Mouse (Mus musculus): ENCODE data around the gene Rbfox3. TPM values are rescaled to one million over a fixed set of nuclear protein-coding genes. Genes with fewer than 3 reads are reported as not detected.

The Rbfox3 gene
- total RNA-seq, 2 experiments from 2014 or later, result 276 to 303 TPM

GRCm38 (mm10) chr11:118898643-118899042 is 12.8 kb downstream of the Rbfox3 start:
- no peak for TF ChIP-seq CTCF (conservative IDR thresholded peaks at IDR 0.05)
- Histone ChIP-seq H3K4me3 (no peak overlapping the region), H3K27ac (peak overlapping the region; percentile 78; the same call in 1 of the 2 replicates)
- no peak for DNase-seq (ENCODE audit: low spot score in 2 of 2)

GRCm38 (mm10) chr11:118898156-118898555 is 13.2 kb downstream of the Rbfox3 start:
- no peak for DNase-seq (ENCODE audit: low spot score in 2 of 2)
- Histone ChIP-seq H3K27ac (peak overlapping the region; percentile 78; the same call in 1 of the 2 replicates), H3K4me3 (no peak overlapping the region)
- TF ChIP-seq CTCF (conservative IDR thresholded peaks at IDR 0.05), result no peak

GRCm38 (mm10) chr11:118897114-118897841 is 14.1 kb downstream of the Rbfox3 start:
- TF ChIP-seq CTCF (conservative IDR thresholded peaks at IDR 0.05), result no peak
- DNase-seq (ENCODE audit: low spot score in 2 of 2), result no peak
- H3K27ac ChIP-seq, result peak overlapping the region; percentile 78
- H3K4me3 ChIP-seq, result no peak overlapping the region; the same call in 1 of the 2 replicates

- TF ChIP-seq CTCF (conservative IDR thresholded peaks at IDR 0.05), result no peak
- DNase-seq (ENCODE audit: low spot score in 2 of 2), result no peak
- H3K4me3 ChIP-seq, result no peak overlapping the region
- peak overlapping the region; percentile 77 for H3K27ac ChIP-seq
Measured at GRCm38 (mm10) chr11:118896032-118896675, 15.2 kb downstream of the Rbfox3 start.

GRCm38 (mm10) chr11:118894835-118895234 is 16.6 kb downstream of the Rbfox3 start:
- TF ChIP-seq CTCF (conservative IDR thresholded peaks at IDR 0.05), result no peak
- DNase-seq (ENCODE audit: low spot score in 2 of 2), result no peak
- Histone ChIP-seq H3K27ac (peak overlapping the region; percentile 77; the same call in 1 of the 2 replicates), H3K4me3 (no peak overlapping the region)

- no peak for TF ChIP-seq CTCF (conservative IDR thresholded peaks at IDR 0.05)
- H3K27ac ChIP-seq, result peak overlapping the region; percentile 77; the same call in 1 of the 2 replicates
- DNase-seq (ENCODE audit: low spot score in 2 of 2), result peak in 1 of 2 experiments; percentile 39
- no peak overlapping the region for H3K4me3 ChIP-seq
Measured at GRCm38 (mm10) chr11:118894196-118894595, 17.2 kb downstream of the Rbfox3 start.

- DNase-seq (ENCODE audit: low spot score in 2 of 2), result no peak
- Histone ChIP-seq H3K27ac (no peak overlapping the region), H3K4me3 (no peak overlapping the region)
- TF ChIP-seq CTCF (conservative IDR thresholded peaks at IDR 0.05), result no peak
Measured at GRCm38 (mm10) chr11:118892876-118893275, 18.5 kb downstream of the Rbfox3 start.

- no peak for TF ChIP-seq CTCF (conservative IDR thresholded peaks at IDR 0.05)
- peak overlapping the region; percentile 69 for H3K27ac ChIP-seq
- DNase-seq (ENCODE audit: low spot score in 2 of 2), result no peak
- H3K4me3 ChIP-seq, result no peak overlapping the region
Measured at GRCm38 (mm10) chr11:118891516-118891915, 19.9 kb downstream of the Rbfox3 start.

- peak overlapping the region; percentile 69 for H3K27ac ChIP-seq
- TF ChIP-seq CTCF (conservative IDR thresholded peaks at IDR 0.05), result no peak
- no peak overlapping the region for H3K4me3 ChIP-seq
- no peak for DNase-seq (ENCODE audit: low spot score in 2 of 2)
Measured at GRCm38 (mm10) chr11:118890992-118891398, 20.4 kb downstream of the Rbfox3 start.

- DNase-seq (ENCODE audit: low spot score in 2 of 2), result no peak
- Histone ChIP-seq H3K4me3 (no peak overlapping the region), H3K27ac (peak overlapping the region; percentile 23; the same call in 1 of the 2 replicates)
- no peak for TF ChIP-seq CTCF (conservative IDR thresholded peaks at IDR 0.05)
Measured at GRCm38 (mm10) chr11:118890474-118890873, 20.9 kb downstream of the Rbfox3 start.

- DNase-seq (ENCODE audit: low spot score in 2 of 2), result no peak
- TF ChIP-seq CTCF (conservative IDR thresholded peaks at IDR 0.05), result no peak
- H3K27ac ChIP-seq, result peak overlapping the region; percentile 36; the same call in 1 of the 2 replicates
- no peak overlapping the region for H3K4me3 ChIP-seq
Measured at GRCm38 (mm10) chr11:118889500-118889899, 21.9 kb downstream of the Rbfox3 start.

- no peak for DNase-seq (ENCODE audit: low spot score in 2 of 2)
- no peak for TF ChIP-seq CTCF (conservative IDR thresholded peaks at IDR 0.05)
- Histone ChIP-seq H3K4me3 (no peak overlapping the region), H3K27ac (peak overlapping the region; percentile 59; the same call in 1 of the 2 replicates)
Measured at GRCm38 (mm10) chr11:118888426-118888825, 23.0 kb downstream of the Rbfox3 start.

- TF ChIP-seq CTCF (conservative IDR thresholded peaks at IDR 0.05), result no peak
- Histone ChIP-seq H3K4me3 (no peak overlapping the region), H3K27ac (no peak overlapping the region; the same call in 1 of the 2 replicates)
- no peak for DNase-seq (ENCODE audit: low spot score in 2 of 2)
Measured at GRCm38 (mm10) chr11:118887206-118887605, 24.2 kb downstream of the Rbfox3 start.

Data from layer of hippocampus, adult 2 months (tissue).